In the genomic region with DNA sequence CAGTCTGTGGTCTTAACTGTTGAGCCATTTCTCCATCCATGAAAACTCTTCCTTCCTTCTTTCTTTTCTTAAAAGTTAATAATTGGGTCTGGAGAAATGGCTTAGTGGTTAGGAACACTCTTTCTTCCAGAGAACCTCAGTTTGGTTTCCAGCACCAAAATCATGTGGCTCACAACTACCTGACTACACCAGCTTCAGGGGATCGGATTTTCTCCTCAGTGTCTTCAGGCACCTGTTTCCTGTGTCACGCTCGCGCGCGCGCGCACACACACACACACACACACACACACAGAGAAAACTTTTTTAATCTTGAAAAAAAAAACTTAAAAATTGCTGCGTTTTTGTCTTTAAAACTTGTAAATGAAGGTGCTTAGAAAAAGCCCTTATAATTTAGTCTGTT, we compare ENCODE assay signal across 24 mouse cellular contexts. TPM values are rescaled to one million over a fixed set of nuclear protein-coding genes. Genes with fewer than 3 reads are reported as not detected.
A peak's percentile ranks its signal among the peaks of the same experiment; 100 is the strongest.
DNase-seq lines count a peak whose midpoint lies in the region; ATAC-seq and TF ChIP-seq lines count a peak whose summit lies in the region.
"Had no signal": no experiment of that assay in that cellular context is flagged by ENCODE, and none has a peak within 500 bp of the region (broad histone marks: within the 10 kb centered on the region; RNA-seq: fewer than 3 reads in every experiment).

No protein-coding gene starts in this region.

- H3K9ac ChIP-seq in MEL (ENCODE audit: control insufficient read depth, low read depth, low read length, poor library complexity, severe bottlenecking), result no peak overlapping the region; the same call in 1 of the 2 replicates
- H3K9ac ChIP-seq: embryonic facial prominence, embryonic 15.5 days; forebrain, embryonic 15.5 days; heart, embryonic 12.5 days; limb, embryonic 15.5 days; lung, embryonic 14.5 days; midbrain, embryonic 13.5 days; neural tube, embryonic 12.5 days had no signal

- H3K27ac ChIP-seq in MEL (ENCODE audit: control insufficient read depth, low read depth, low read length), result no peak overlapping the region
- H3K27ac ChIP-seq: embryonic facial prominence, embryonic 15.5 days; forebrain, embryonic 15.5 days; hindbrain, embryonic 10.5 days; hindbrain, postnatal 0 days; limb, embryonic 15.5 days; midbrain, embryonic 13.5 days; neural tube, embryonic 12.5 days had no signal

- H3K36me3 ChIP-seq in MEL (ENCODE audit: control insufficient read depth in 1 of 2, insufficient read depth in 2 of 2, low read length in 2 of 2), result peaks cover 19 to 24% of the 10 kb centered on the region in 2 experiments

- ATAC-seq in CD4-positive, CD25-positive, alpha-beta regulatory T cell, adult 4 months, result no peak
- ATAC-seq: forebrain, embryonic 15.5 days; hindbrain, postnatal 0 days; intestine, postnatal 0 days; midbrain, embryonic 13.5 days had no signal

- peak; percentile 26 for DNase-seq in CD4-positive, CD25-positive, alpha-beta regulatory T cell, adult 2 months (ENCODE audit: low read depth, low spot score)
- DNase-seq in 416B (ENCODE audit: low read depth) (peak; percentile 20), MEL (ENCODE audit: low read depth, low spot score) (no peak)
- DNase-seq in thymus, postnatal 14 days, result peak; percentile 47
- DNase-seq in adrenal gland, postnatal 14 days, result no peak
- no peak for DNase-seq in spleen, postnatal 36 days (ENCODE audit: low spot score in 2 of 2)
- DNase-seq: cerebellum, adult 11 months; cerebellum, adult 9-11 months; gastrocnemius, postnatal 10 days; heart, postnatal 10 days; kidney, postnatal 25 days; lung, embryonic 14.5 days; right cerebral cortex, postnatal 14 days had no signal

- no peak for TF ChIP-seq RAD21 in MEL (IDR thresholded peaks at IDR 0.05; ENCODE audit: low read depth, low read length)

- no peak for TF ChIP-seq POLR2A in MEL (IDR thresholded peaks at IDR 0.05; ENCODE audit: control insufficient read depth in 1 of 2, insufficient read depth in 1 of 2, low read depth in 1 of 2, low read length in 2 of 2, poor library complexity in 1 of 2)

- H3K9me3 ChIP-seq in MEL (replicated peaks; ENCODE audit: insufficient read depth, low read length), result no peaks in the 10 kb centered on the region
- H3K9me3 ChIP-seq: embryonic facial prominence, embryonic 15.5 days; forebrain, embryonic 15.5 days; heart, embryonic 12.5 days; hindbrain, embryonic 10.5 days; limb, embryonic 15.5 days; megakaryocyte, embryonic 14.5 days; midbrain, embryonic 13.5 days; neural tube, embryonic 12.5 days had no signal

- TF ChIP-seq EP300 in MEL (IDR thresholded peaks at IDR 0.05; ENCODE audit: low read depth in 1 of 2, low read length in 2 of 2), result no peak

- peak overlapping the region in 1 of 2 experiments; percentile 90; a peak in 2 of 4 replicates for H3K4me3 ChIP-seq in MEL (ENCODE audit: control insufficient read depth in 1 of 2, insufficient read depth in 1 of 2, low read depth in 2 of 2, low read length in 2 of 2)
- H3K4me3 ChIP-seq: embryonic facial prominence, embryonic 15.5 days; heart, embryonic 12.5 days; hindbrain, embryonic 10.5 days; limb, embryonic 15.5 days; megakaryocyte, embryonic 14.5 days; neural tube, embryonic 12.5 days had no signal

- H3K27me3 ChIP-seq in MEL (ENCODE audit: control insufficient read depth in 1 of 2, insufficient read depth in 2 of 2, low read length in 2 of 2), result no peaks in the 10 kb centered on the region
- H3K27me3 ChIP-seq: embryonic facial prominence, embryonic 15.5 days; forebrain, embryonic 15.5 days; heart, embryonic 12.5 days; limb, embryonic 15.5 days; megakaryocyte, embryonic 14.5 days; midbrain, embryonic 13.5 days; neural tube, embryonic 12.5 days had no signal

- TF ChIP-seq CTCF in MEL (IDR thresholded peaks at IDR 0.05 in 2 of 3, conservative IDR thresholded peaks at IDR 0.05 in 1 of 3; ENCODE audit: control insufficient read depth in 1 of 3, insufficient read depth in 1 of 3, low read depth in 2 of 3, low read length in 3 of 3, poor library complexity in 1 of 3, severe bottlenecking in 1 of 3), result no peak

- peaks cover 60% of the 10 kb centered on the region for H3K79me2 ChIP-seq in MEL (ENCODE audit: control insufficient read depth, insufficient read depth, low read length, poor library complexity)

- peaks cover 5 to 8% of the 10 kb centered on the region in 2 experiments; a peak in 3 of 4 replicates for H3K4me1 ChIP-seq in MEL (ENCODE audit: control insufficient read depth in 1 of 2, insufficient read depth in 2 of 2, low read length in 2 of 2)

TF ChIP-seq in MEL, 35 proteins besides CTCF, POLR2A, EP300 and RAD21:
- no peak for TF ChIP-seq HCFC1 (IDR thresholded peaks at IDR 0.05; ENCODE audit: low read depth, low read length)
- TF ChIP-seq RCOR1 (IDR thresholded peaks at IDR 0.05; ENCODE audit: low read depth, low read length), result no peak
- no peak for TF ChIP-seq TCF12 (IDR thresholded peaks at IDR 0.05; ENCODE audit: low read depth, low read length)
- TF ChIP-seq MXI1 (IDR thresholded peaks at IDR 0.05; ENCODE audit: low read depth, low read length), result 0 out of 2 replicates have a peak, but pooled peaks have one; percentile 7

RNA-seq across cellular contexts. Expression of gene Ormdl2, which starts 2.4 kb away (rescaled TPM):
- polyA plus RNA-seq in CD4-positive, CD25-positive, alpha-beta regulatory T cell, adult 4 months (2017; shearing (Covaris generic)), result 10 to 100 TPM; 66.1 to 66.4 TPM
- total RNA-seq in MEL (2012; rRNA removed), result 90.7 and 100 TPM in 2 replicates
- 100 to 1,000 TPM; 114 to 278 TPM for polyA plus RNA-seq in MEL (2012; ENCODE audit: insufficient read depth in 1 of 2, insufficient read length in 2 of 2, low read depth in 1 of 2, low replicate concordance in 2 of 2, missing spikeins in 1 of 2)
- total RNA-seq in adrenal gland, postnatal 14 days (2021), result 31.2 and 32.5 TPM in 2 replicates

RNA-seq across cellular contexts. Expression of gene Sarnp, which starts 6.7 kb away (rescaled TPM):
- polyA plus RNA-seq in CD4-positive, CD25-positive, alpha-beta regulatory T cell, adult 4 months (2017; shearing (Covaris generic)), result 100 to 1,000 TPM; 199 to 211 TPM
- total RNA-seq in MEL (2012; rRNA removed), result 100 and 103 TPM in 2 replicates
- 1,000 to 10,000 TPM in 1 of 2 experiments, 100 to 1,000 TPM in 1; 189 to 1,007 TPM for polyA plus RNA-seq in MEL (2012; ENCODE audit: insufficient read depth in 1 of 2, insufficient read length in 2 of 2, low read depth in 1 of 2, low replicate concordance in 2 of 2, missing spikeins in 1 of 2)
- 60.7 and 62.6 TPM in 2 replicates for total RNA-seq in adrenal gland, postnatal 14 days (2021)

RNA-seq across cellular contexts. Expression of gene Tmem198b, which starts 19.7 kb away (rescaled TPM):
- polyA plus RNA-seq in CD4-positive, CD25-positive, alpha-beta regulatory T cell, adult 4 months (2017; shearing (Covaris generic)), result 1 to 10 TPM; 2.9 to 9.2 TPM
- 2.2 and 3.1 TPM in 2 replicates for total RNA-seq in MEL (2012; rRNA removed)
- polyA plus RNA-seq in MEL (2012; ENCODE audit: insufficient read depth in 1 of 2, insufficient read length in 2 of 2, low read depth in 1 of 2, low replicate concordance in 2 of 2, missing spikeins in 1 of 2), result 1 to 10 TPM in 1 of 2 experiments, not detected in 1; 8.6 TPM
- total RNA-seq in adrenal gland, postnatal 14 days (2021), result 10.3 and 11.8 TPM in 2 replicates

RNA-seq across cellular contexts. Expression of gene Dnajc14, which starts 20.0 kb away (rescaled TPM):
- 100 to 1,000 TPM in 1 of 2 experiments, 10 to 100 TPM in 1; 73.0 to 125 TPM for polyA plus RNA-seq in CD4-positive, CD25-positive, alpha-beta regulatory T cell, adult 4 months (2017; shearing (Covaris generic))
- total RNA-seq in MEL (2012; rRNA removed), result 22.2 and 27.7 TPM in 2 replicates
- polyA plus RNA-seq in MEL (2012; ENCODE audit: insufficient read depth in 1 of 2, insufficient read length in 2 of 2, low read depth in 1 of 2, low replicate concordance in 2 of 2, missing spikeins in 1 of 2), result 10 to 100 TPM in 1 of 2 experiments, not detected in 1; 36.7 TPM
- 60.0 and 60.9 TPM in 2 replicates for total RNA-seq in adrenal gland, postnatal 14 days (2021)

RNA-seq across cellular contexts. Expression of gene Mmp19, which starts 33.1 kb away (rescaled TPM):
- polyA plus RNA-seq in CD4-positive, CD25-positive, alpha-beta regulatory T cell, adult 4 months (2017; shearing (Covaris generic)), result under 1 TPM in 1 of 2 experiments, not detected in 1; 0.27 TPM
- 0.08 and 0.10 TPM in 2 replicates for total RNA-seq in MEL (2012; rRNA removed)
- polyA plus RNA-seq in MEL (2012; ENCODE audit: insufficient read depth in 1 of 2, insufficient read length in 2 of 2, low read depth in 1 of 2, low replicate concordance in 2 of 2, missing spikeins in 1 of 2), result under 1 TPM in 1 of 2 experiments, not detected in 1; 0.36 TPM
- 24.6 and 30.9 TPM in 2 replicates for total RNA-seq in adrenal gland, postnatal 14 days (2021)

Comparison
In these comparisons a context has a peak if more than half of its experiments do, and no peak if none do; other contexts are left out.
1. DNase-seq: peak in CD4-positive, CD25-positive, alpha-beta regulatory T cell, adult 2 months (single experiment), 416B (single experiment) and thymus, postnatal 14 days (single experiment); none in MEL (single experiment), adrenal gland, postnatal 14 days (single experiment) and spleen, postnatal 36 days (0 of 2).